Mouse (Mus musculus): Measurements from ENCODE around the gene Tekt5.

GRCm38 (mm10) chr16:10332732-10333131 lies 62.6 kb downstream of the Tekt5 start:
- TF ChIP-seq CTCF (IDR thresholded peaks at IDR 0.05; ENCODE audit: low read depth, low read length) (no peak), POLR2A (IDR thresholded peaks at IDR 0.05; ENCODE audit: extremely low read depth, insufficient read depth, low read length) (no peak)
